Comparison of ENCODE assay signal across 8 mouse cellular contexts in genomic region chr6:85916596-85916995, GRCm38 (mm10). TPM values are rescaled to one million over a fixed set of nuclear protein-coding genes. Genes with fewer than 3 reads are reported as not detected.
DNase-seq lines count a peak whose midpoint lies in the region; ATAC-seq and TF ChIP-seq lines count a peak whose summit lies in the region.

No protein-coding gene starts in this region.

- DNase-seq in lung, postnatal 25 days (ENCODE audit: low spot score), result no peak
- DNase-seq in forebrain, embryonic 11.5 days (ENCODE audit: low spot score), result no peak
- no peak for DNase-seq in right cerebral cortex, postnatal 10 days (ENCODE audit: low spot score in 2 of 2)
- DNase-seq in frontal cortex, postnatal 10 days (ENCODE audit: low spot score in 2 of 2), result no peak
- DNase-seq in adrenal gland, postnatal 36 days, result no peak

- peak overlapping the region; percentile 81 for H3K9ac ChIP-seq in lung, embryonic 16.5 days (ENCODE audit: low read length)
- peak overlapping the region; percentile 74 for H3K9ac ChIP-seq in forebrain, embryonic 11.5 days (ENCODE audit: low read length)
- H3K9ac ChIP-seq in limb, embryonic 12.5 days (replicated peaks), result peak overlapping the region; percentile 75

- peak overlapping the region; percentile 75 for H3K4me3 ChIP-seq in lung, embryonic 16.5 days (ENCODE audit: low read length)
- H3K4me3 ChIP-seq in forebrain, embryonic 11.5 days (ENCODE audit: low read depth, low read length), result peak overlapping the region; percentile 57
- H3K4me3 ChIP-seq in limb, embryonic 12.5 days (replicated peaks), result peak overlapping the region; percentile 57
- H3K4me3 ChIP-seq in olfactory bulb, adult 2 months (ENCODE audit: insufficient read depth, low read depth, low read length), result 0 out of 2 replicates have a peak overlapping the region, but pooled peaks have one; percentile 73

- H3K36me3 ChIP-seq in lung, embryonic 16.5 days (ENCODE audit: control insufficient read depth, insufficient read depth, low read length), result no peaks in the 10 kb centered on the region
- H3K36me3 ChIP-seq in forebrain, embryonic 11.5 days (ENCODE audit: control insufficient read depth, insufficient read depth, low read length), result no peaks in the 10 kb centered on the region
- peaks cover 3% of the 10 kb centered on the region for H3K36me3 ChIP-seq in limb, embryonic 12.5 days

- no peaks in the 10 kb centered on the region for H3K27me3 ChIP-seq in lung, embryonic 16.5 days (ENCODE audit: control insufficient read depth, insufficient read depth, low read depth, low read length)
- H3K27me3 ChIP-seq in forebrain, embryonic 11.5 days (ENCODE audit: control insufficient read depth, insufficient read depth, low read length), result no peaks in the 10 kb centered on the region
- no peaks in the 10 kb centered on the region for H3K27me3 ChIP-seq in limb, embryonic 12.5 days

- H3K4me2 ChIP-seq in lung, embryonic 16.5 days (ENCODE audit: low read depth, low read length), result peak overlapping the region; percentile 78
- peak overlapping the region; percentile 70 for H3K4me2 ChIP-seq in forebrain, embryonic 11.5 days (ENCODE audit: low read depth, low read length, severe bottlenecking)
- peak overlapping the region; percentile 86 for H3K4me2 ChIP-seq in limb, embryonic 12.5 days

- no peaks in the 10 kb centered on the region for H3K9me3 ChIP-seq in lung, embryonic 16.5 days (ENCODE audit: control insufficient read depth, low read length)
- no peaks in the 10 kb centered on the region for H3K9me3 ChIP-seq in forebrain, embryonic 11.5 days (ENCODE audit: control insufficient read depth, low read length)
- H3K9me3 ChIP-seq in limb, embryonic 12.5 days, result no peaks in the 10 kb centered on the region

- no peak for TF ChIP-seq CTCF in olfactory bulb, adult 2 months (IDR thresholded peaks at IDR 0.05; ENCODE audit: insufficient read depth, low read depth, low read length)

- no peak overlapping the region for H3K27ac ChIP-seq in lung, embryonic 16.5 days (ENCODE audit: low read length)
- no peak overlapping the region for H3K27ac ChIP-seq in forebrain, embryonic 11.5 days (ENCODE audit: low read depth, low read length)
- H3K27ac ChIP-seq in limb, embryonic 12.5 days, result peak overlapping the region; percentile 89
- no peak overlapping the region for H3K27ac ChIP-seq in olfactory bulb, adult 2 months (ENCODE audit: insufficient read depth, low read depth, low read length)

- 77% methylated on average over 6 of the region's 6 CpGs for WGBS in lung, embryonic 16.5 days
- 83% methylated on average over 6 of the region's 6 CpGs for WGBS in forebrain, embryonic 11.5 days
- WGBS in limb, embryonic 12.5 days, result 86% methylated on average over 6 of the region's 6 CpGs
- 78% methylated on average over 6 of the region's 6 CpGs for WGBS in olfactory bulb, adult 2 months

- no peak for ATAC-seq in lung, embryonic 16.5 days (ENCODE audit: low read depth)
- ATAC-seq in forebrain, embryonic 11.5 days (replicated peaks; ENCODE audit: low FRiP score), result no peak
- no peak for ATAC-seq in limb, embryonic 12.5 days (ENCODE audit: insufficient number of reproducible peaks, insufficient read depth, low FRiP score, low TSS enrichment, low read depth)

- peaks cover 11% of the 10 kb centered on the region for H3K4me1 ChIP-seq in lung, embryonic 16.5 days (replicated peaks; ENCODE audit: control insufficient read depth, insufficient read depth, low read length)
- peaks cover 7% of the 10 kb centered on the region; the same call in 1 of the 2 replicates for H3K4me1 ChIP-seq in forebrain, embryonic 11.5 days (replicated peaks; ENCODE audit: control insufficient read depth, insufficient read depth, low read length)
- peaks cover 9% of the 10 kb centered on the region for H3K4me1 ChIP-seq in limb, embryonic 12.5 days (replicated peaks)
- H3K4me1 ChIP-seq in olfactory bulb, adult 2 months (ENCODE audit: control insufficient read depth, insufficient read depth, low read length), result no peaks in the 10 kb centered on the region

- no peak for TF ChIP-seq POLR2A in olfactory bulb, adult 2 months (IDR thresholded peaks at IDR 0.05; ENCODE audit: insufficient read depth, low read depth, low read length)

RNA-seq across cellular contexts. Expression of gene Nat8f1, which starts 1.1 kb away (rescaled TPM):
- polyA plus RNA-seq in lung, embryonic 16.5 days (2015; fragmentation: Nextera tagmentation; extraction: Ambion mirVana), result 4.8 and 6.4 TPM in 2 replicates
- polyA plus RNA-seq in forebrain, embryonic 11.5 days (2014; fragmentation: Nextera tagmentation; extraction: Ambion mirVana), result 4.5 and 4.6 TPM in 2 replicates
- polyA plus RNA-seq in limb, embryonic 12.5 days (2016; fragmentation: Nextera tagmentation; extraction: Ambion mirVana), result 4.6 and 4.9 TPM in 2 replicates
- not detected in 2 replicates for polyA plus RNA-seq in olfactory bulb, adult 2 months (2012; ENCODE audit: insufficient read depth, insufficient read length, low replicate concordance, missing spikeins)
- total RNA-seq in adrenal gland, postnatal 36 days (2021), result 10 to 100 TPM; 35.9 to 55.9 TPM

RNA-seq across cellular contexts. Expression of gene Tprkb, which starts 4.9 kb away (rescaled TPM):
- polyA plus RNA-seq in lung, embryonic 16.5 days (2015; fragmentation: Nextera tagmentation; extraction: Ambion mirVana), result 27.2 and 33.8 TPM in 2 replicates
- polyA plus RNA-seq in forebrain, embryonic 11.5 days (2014; fragmentation: Nextera tagmentation; extraction: Ambion mirVana), result 31.2 and 32.1 TPM in 2 replicates
- 35.5 and 36.6 TPM in 2 replicates for polyA plus RNA-seq in limb, embryonic 12.5 days (2016; fragmentation: Nextera tagmentation; extraction: Ambion mirVana)
- polyA plus RNA-seq in olfactory bulb, adult 2 months (2012; ENCODE audit: insufficient read depth, insufficient read length, low replicate concordance, missing spikeins), result not detected in 2 replicates
- total RNA-seq in adrenal gland, postnatal 36 days (2021), result 10 to 100 TPM; 40.7 to 56.0 TPM

RNA-seq across cellular contexts. Expression of gene Nat8f4, which starts 11.9 kb away (rescaled TPM):
- 5.3 and 6.2 TPM in 2 replicates for polyA plus RNA-seq in lung, embryonic 16.5 days (2015; fragmentation: Nextera tagmentation; extraction: Ambion mirVana)
- 7.0 and 7.5 TPM in 2 replicates for polyA plus RNA-seq in forebrain, embryonic 11.5 days (2014; fragmentation: Nextera tagmentation; extraction: Ambion mirVana)
- polyA plus RNA-seq in limb, embryonic 12.5 days (2016; fragmentation: Nextera tagmentation; extraction: Ambion mirVana), result 2.1 and 2.9 TPM in 2 replicates
- not detected in 2 replicates for polyA plus RNA-seq in olfactory bulb, adult 2 months (2012; ENCODE audit: insufficient read depth, insufficient read length, low replicate concordance, missing spikeins)
- total RNA-seq in adrenal gland, postnatal 36 days (2021), result 10 to 100 TPM in 1 of 2 experiments, 1 to 10 TPM in 1; 8.0 to 13.5 TPM

RNA-seq across cellular contexts. Expression of gene Dusp11, which starts 44.9 kb away (rescaled TPM):
- 45.1 and 48.7 TPM in 2 replicates for polyA plus RNA-seq in lung, embryonic 16.5 days (2015; fragmentation: Nextera tagmentation; extraction: Ambion mirVana)
- polyA plus RNA-seq in forebrain, embryonic 11.5 days (2014; fragmentation: Nextera tagmentation; extraction: Ambion mirVana), result 45.0 and 56.1 TPM in 2 replicates
- 46.0 and 49.1 TPM in 2 replicates for polyA plus RNA-seq in limb, embryonic 12.5 days (2016; fragmentation: Nextera tagmentation; extraction: Ambion mirVana)
- polyA plus RNA-seq in olfactory bulb, adult 2 months (2012; ENCODE audit: insufficient read depth, insufficient read length, low replicate concordance, missing spikeins), result 707 TPM in 1 of 2 replicates, not detected in the other
- 100 to 1,000 TPM; 116 to 129 TPM for total RNA-seq in adrenal gland, postnatal 36 days (2021)

RNA-seq across cellular contexts. Expression of gene Nat8f2, which starts 47.6 kb away (rescaled TPM):
- not detected in 2 replicates for polyA plus RNA-seq in lung, embryonic 16.5 days (2015; fragmentation: Nextera tagmentation; extraction: Ambion mirVana)
- not detected in 2 replicates for polyA plus RNA-seq in forebrain, embryonic 11.5 days (2014; fragmentation: Nextera tagmentation; extraction: Ambion mirVana)
- polyA plus RNA-seq in limb, embryonic 12.5 days (2016; fragmentation: Nextera tagmentation; extraction: Ambion mirVana), result not detected in 2 replicates
- polyA plus RNA-seq in olfactory bulb, adult 2 months (2012; ENCODE audit: insufficient read depth, insufficient read length, low replicate concordance, missing spikeins), result not detected in 2 replicates
- total RNA-seq in adrenal gland, postnatal 36 days (2021), result 1 to 10 TPM; 1.9 to 2.3 TPM
